Mouse (Mus musculus) ovary, postnatal 36 days (tissue): ENCODE data around the gene Usp36.
A peak's percentile ranks its signal among the peaks of the same experiment; 100 is the strongest.

Experiments used
- DNase-seq: peaks from one replicate; pipeline ENCODE4 v3.0.0; 2022; ENCODE audit warnings: low spot score, mixed read lengths

The Usp36 gene

GRCm38 (mm10) chr11:118298810-118299209 lies 8.8 kb upstream of the Usp36 start:
- DNase-seq = no peak

- DNase-seq = no peak
Observed at GRCm38 (mm10) chr11:118297967-118298366, 7.9 kb upstream of the Usp36 start.

- no peak for DNase-seq
Observed at GRCm38 (mm10) chr11:118295026-118295425, 5.0 kb upstream of the Usp36 start.

- DNase-seq = no peak
Observed at GRCm38 (mm10) chr11:118292671-118293070, 2.6 kb upstream of the Usp36 start.

GRCm38 (mm10) chr11:118289562-118289961 lies 482 bp downstream of the Usp36 start:
- no peak for DNase-seq

GRCm38 (mm10) chr11:118289037-118289511 lies 970 bp downstream of the Usp36 start:
- no peak for DNase-seq

GRCm38 (mm10) chr11:118287573-118287972 lies 2.5 kb downstream of the Usp36 start:
- DNase-seq = no peak

- no peak for DNase-seq
Observed at GRCm38 (mm10) chr11:118286434-118286833, 3.6 kb downstream of the Usp36 start.

- no peak for DNase-seq
Observed at GRCm38 (mm10) chr11:118285791-118286190, 4.3 kb downstream of the Usp36 start.

GRCm38 (mm10) chr11:118280218-118280617 lies 9.8 kb downstream of the Usp36 start:
- DNase-seq = no peak

GRCm38 (mm10) chr11:118276328-118276727 lies 13.7 kb downstream of the Usp36 start:
- DNase-seq = no peak

GRCm38 (mm10) chr11:118275092-118275491 lies 15.0 kb downstream of the Usp36 start:
- no peak for DNase-seq

GRCm38 (mm10) chr11:118269827-118270226 lies 20.2 kb downstream of the Usp36 start:
- no peak for DNase-seq

- no peak for DNase-seq
Observed at GRCm38 (mm10) chr11:118266666-118267046, 23.4 kb downstream of the Usp36 start.

- no peak for DNase-seq
Observed at GRCm38 (mm10) chr11:118266044-118266665, 23.9 kb downstream of the Usp36 start.

GRCm38 (mm10) chr11:118265621-118266020 lies 24.4 kb downstream of the Usp36 start:
- no peak for DNase-seq

GRCm38 (mm10) chr11:118263146-118263545 lies 26.9 kb downstream of the Usp36 start:
- DNase-seq = no peak

GRCm38 (mm10) chr11:118260081-118260480 lies 30.0 kb downstream of the Usp36 start:
- DNase-seq = no peak

GRCm38 (mm10) chr11:118259580-118259979 lies 30.5 kb downstream of the Usp36 start:
- no peak for DNase-seq

- DNase-seq = no peak
Observed at GRCm38 (mm10) chr11:118256371-118256770, 33.7 kb downstream of the Usp36 start.

- peak; percentile 58 for DNase-seq
Observed at GRCm38 (mm10) chr11:118254159-118254951, 35.7 kb downstream of the Usp36 start.

- DNase-seq = no peak
Observed at GRCm38 (mm10) chr11:118253447-118254158, 36.4 kb downstream of the Usp36 start.

GRCm38 (mm10) chr11:118249012-118249383 lies 41.0 kb downstream of the Usp36 start:
- DNase-seq = no peak
